ENCODE assay signal across 29 mouse cellular contexts in the genomic region with DNA sequence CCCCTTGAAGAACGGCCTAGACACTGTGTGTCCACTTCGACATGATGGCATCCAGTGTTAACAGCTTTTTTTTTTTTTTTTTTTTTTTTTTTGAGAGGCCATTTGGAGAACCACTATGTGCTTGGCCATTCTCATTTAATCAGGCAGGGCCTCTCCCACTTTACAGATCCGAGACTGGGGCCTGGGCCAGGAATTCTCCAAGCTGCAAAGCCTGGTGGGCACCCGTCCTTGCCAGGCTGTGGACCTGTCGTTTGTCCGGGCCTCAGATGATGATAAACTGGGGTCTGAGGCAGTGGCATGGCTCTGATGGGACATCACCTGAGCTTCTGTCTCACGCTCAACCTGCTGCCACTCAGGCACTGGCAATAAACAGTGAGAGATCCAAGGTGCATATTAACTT. TPM values are rescaled to one million over a fixed set of nuclear protein-coding genes. Genes with fewer than 3 reads are reported as not detected.
DNase-seq lines count a peak whose midpoint lies in the region; ATAC-seq and TF ChIP-seq lines count a peak whose summit lies in the region.
"Had no signal": no experiment of that assay in that cellular context is flagged by ENCODE, and none has a peak within 500 bp of the region (broad histone marks: within the 10 kb centered on the region; RNA-seq: fewer than 3 reads in every experiment).

No protein-coding gene starts in this region.

- peaks cover 43% of the 10 kb centered on the region for H3K4me1 ChIP-seq in forebrain, embryonic 12.5 days
- H3K4me1 ChIP-seq in forebrain, embryonic 16.5 days (replicated peaks; ENCODE audit: control insufficient read depth, insufficient read depth, low read length) = peaks cover 23% of the 10 kb centered on the region
- peaks cover 24% of the 10 kb centered on the region for H3K4me1 ChIP-seq in heart, postnatal 0 days (ENCODE audit: control insufficient read depth, insufficient read depth)
- H3K4me1 ChIP-seq in heart, embryonic 11.5 days (ENCODE audit: control insufficient read depth, insufficient read depth, low read length) = peaks cover 45% of the 10 kb centered on the region
- H3K4me1 ChIP-seq in ES-Bruce4 (ENCODE audit: control insufficient read depth, insufficient read depth, low read length) = peaks cover 33% of the 10 kb centered on the region
- peaks cover 57% of the 10 kb centered on the region for H3K4me1 ChIP-seq in brown adipose tissue, adult 24 weeks (ENCODE audit: control insufficient read depth, insufficient read depth, insufficient read length, low read length)
- peaks cover 40% of the 10 kb centered on the region for H3K4me1 ChIP-seq in intestine, embryonic 15.5 days (replicated peaks)

- WGBS in forebrain, embryonic 12.5 days = 84% methylated on average over 7 of the region's 7 CpGs
- 70% methylated on average over 7 of the region's 7 CpGs for WGBS in forebrain, embryonic 16.5 days
- 54% methylated on average over 7 of the region's 7 CpGs for WGBS in heart, postnatal 0 days
- 67% methylated on average over 7 of the region's 7 CpGs for WGBS in heart, embryonic 11.5 days (ENCODE audit: insufficient replicate concordance)
- 76% methylated on average over 7 of the region's 7 CpGs for WGBS in intestine, embryonic 15.5 days

- no peak for TF ChIP-seq POLR2A in ES-Bruce4 (IDR thresholded peaks at IDR 0.05; ENCODE audit: insufficient read depth, low read length)

- TF ChIP-seq EP300 in heart, postnatal 0 days (IDR thresholded peaks at IDR 0.05; ENCODE audit: low read depth) = no peak
- no peak for TF ChIP-seq EP300 in ES-Bruce4 (IDR thresholded peaks at IDR 0.05; ENCODE audit: insufficient read depth, low read depth, low read length)

- no peaks in the 10 kb centered on the region for H3K36me3 ChIP-seq in forebrain, embryonic 12.5 days (replicated peaks)
- H3K36me3 ChIP-seq in forebrain, embryonic 16.5 days (ENCODE audit: control insufficient read depth, insufficient read depth) = no peaks in the 10 kb centered on the region
- 0 out of 2 replicates have a peak, but pooled peaks cover 2% of the 10 kb centered on the region for H3K36me3 ChIP-seq in heart, postnatal 0 days (replicated peaks; ENCODE audit: control insufficient read depth, insufficient read depth, low read length)
- H3K36me3 ChIP-seq in heart, embryonic 11.5 days (ENCODE audit: control insufficient read depth, insufficient read depth, low read length) = no peaks in the 10 kb centered on the region
- H3K36me3 ChIP-seq in ES-Bruce4 (ENCODE audit: control insufficient read depth, insufficient read depth, low read length, poor library complexity, severe bottlenecking) = no peaks in the 10 kb centered on the region
- no peaks in the 10 kb centered on the region for H3K36me3 ChIP-seq in intestine, embryonic 15.5 days
- H3K36me3 ChIP-seq: hindbrain, embryonic 15.5 days; liver, embryonic 15.5 days; lung, embryonic 15.5 days; neural tube, embryonic 13.5 days; stomach, embryonic 15.5 days had no signal

- no peak overlapping the region for H3K4me3 ChIP-seq in forebrain, embryonic 12.5 days (replicated peaks)
- no peak overlapping the region for H3K4me3 ChIP-seq in forebrain, embryonic 16.5 days (replicated peaks; ENCODE audit: low read length)
- H3K4me3 ChIP-seq in heart, postnatal 0 days (ENCODE audit: low read depth, low read length) = no peak overlapping the region
- H3K4me3 ChIP-seq in heart, embryonic 11.5 days (ENCODE audit: low read depth, low read length) = no peak overlapping the region
- H3K4me3 ChIP-seq in ES-Bruce4 (ENCODE audit: low read depth, low read length) = no peak overlapping the region
- no peak overlapping the region for H3K4me3 ChIP-seq in brown adipose tissue, adult 24 weeks (ENCODE audit: insufficient read depth, low read depth, low read length)
- H3K4me3 ChIP-seq in intestine, embryonic 15.5 days (replicated peaks) = no peak overlapping the region
- H3K4me3 ChIP-seq: hindbrain, embryonic 15.5 days; liver, embryonic 15.5 days; lung, embryonic 15.5 days; myocyte; neural tube, embryonic 13.5 days; stomach, embryonic 15.5 days had no signal

- TF ChIP-seq CTCF in heart, postnatal 0 days (IDR thresholded peaks at IDR 0.05; ENCODE audit: low read depth) = no peak
- TF ChIP-seq CTCF in ES-Bruce4 (IDR thresholded peaks at IDR 0.05; ENCODE audit: low read depth, low read length) = no peak

- no peak overlapping the region for H3K4me2 ChIP-seq in forebrain, embryonic 12.5 days
- H3K4me2 ChIP-seq in forebrain, embryonic 16.5 days (ENCODE audit: low read length) = no peak overlapping the region
- H3K4me2 ChIP-seq in heart, postnatal 0 days (ENCODE audit: low read depth, low read length) = no peak overlapping the region
- no peak overlapping the region for H3K4me2 ChIP-seq in heart, embryonic 11.5 days
- no peak overlapping the region for H3K4me2 ChIP-seq in intestine, embryonic 15.5 days (replicated peaks)
- H3K4me2 ChIP-seq: hindbrain, embryonic 15.5 days; liver, embryonic 15.5 days; lung, embryonic 15.5 days; neural tube, embryonic 13.5 days; stomach, embryonic 15.5 days had no signal

- H3K9me3 ChIP-seq in forebrain, embryonic 12.5 days = no peaks in the 10 kb centered on the region
- no peaks in the 10 kb centered on the region for H3K9me3 ChIP-seq in forebrain, embryonic 16.5 days (ENCODE audit: control insufficient read depth, low read length)
- H3K9me3 ChIP-seq in heart, postnatal 0 days (replicated peaks; ENCODE audit: control insufficient read depth, low read length) = no peaks in the 10 kb centered on the region
- no peaks in the 10 kb centered on the region for H3K9me3 ChIP-seq in heart, embryonic 11.5 days (replicated peaks; ENCODE audit: control insufficient read depth, low read length)
- no peaks in the 10 kb centered on the region for H3K9me3 ChIP-seq in ES-Bruce4 (replicated peaks; ENCODE audit: control insufficient read depth, insufficient read depth, low read length, poor library complexity, severe bottlenecking)
- H3K9me3 ChIP-seq in intestine, embryonic 15.5 days = no peaks in the 10 kb centered on the region
- H3K9me3 ChIP-seq: hindbrain, embryonic 15.5 days; liver, embryonic 15.5 days; lung, embryonic 15.5 days; neural tube, embryonic 13.5 days; stomach, embryonic 15.5 days had no signal

- no peak for ATAC-seq in forebrain, embryonic 12.5 days (ENCODE audit: low FRiP score)
- no peak for ATAC-seq in forebrain, embryonic 16.5 days
- ATAC-seq in heart, postnatal 0 days (ENCODE audit: insufficient read depth, low read depth) = no peak
- no peak for ATAC-seq in heart, embryonic 11.5 days (replicated peaks; ENCODE audit: insufficient number of reproducible peaks, low FRiP score, low TSS enrichment)
- no peak for ATAC-seq in intestine, embryonic 15.5 days
- ATAC-seq: forebrain, embryonic 14.5 days; midbrain, embryonic 16.5 days had no signal

- no peak overlapping the region for H3K9ac ChIP-seq in forebrain, embryonic 12.5 days
- no peak overlapping the region for H3K9ac ChIP-seq in forebrain, embryonic 16.5 days (replicated peaks; ENCODE audit: low read depth, low read length)
- no peak overlapping the region for H3K9ac ChIP-seq in heart, postnatal 0 days (replicated peaks; ENCODE audit: low read depth, low read length)
- H3K9ac ChIP-seq in heart, embryonic 11.5 days (ENCODE audit: low read depth, low read length) = no peak overlapping the region
- no peak overlapping the region for H3K9ac ChIP-seq in ES-Bruce4 (ENCODE audit: low read depth, poor library complexity, severe bottlenecking)
- H3K9ac ChIP-seq in intestine, embryonic 15.5 days = no peak overlapping the region
- H3K9ac ChIP-seq: hindbrain, embryonic 15.5 days; liver, embryonic 15.5 days; lung, embryonic 15.5 days; neural tube, embryonic 13.5 days; stomach, embryonic 15.5 days had no signal

- DNase-seq in heart, postnatal 0 days (ENCODE audit: low spot score) = no peak
- DNase-seq in right cerebral cortex, postnatal 14 days = no peak
- DNase-seq: adrenal gland, postnatal 14 days; gastrocnemius, postnatal 10 days; heart, postnatal 36 days; kidney, postnatal 36 days; left cerebral cortex, postnatal 4 days; liver; lung, postnatal 36 days; retina, postnatal 1 day; thymus, postnatal 25 days had no signal

- 0 out of 2 replicates have a peak overlapping the region, but pooled peaks have one; percentile 5 for H3K27ac ChIP-seq in forebrain, embryonic 12.5 days
- no peak overlapping the region for H3K27ac ChIP-seq in forebrain, embryonic 16.5 days (ENCODE audit: low read length)
- H3K27ac ChIP-seq in heart, postnatal 0 days (ENCODE audit: low read depth) = peak overlapping the region; percentile 38; the same call in 1 of the 2 replicates
- no peak overlapping the region for H3K27ac ChIP-seq in heart, embryonic 11.5 days (ENCODE audit: low read depth, low read length)
- H3K27ac ChIP-seq in ES-Bruce4 (ENCODE audit: insufficient read depth, low read length) = peak overlapping the region; percentile 23
- peak overlapping the region; percentile 75 for H3K27ac ChIP-seq in brown adipose tissue, adult 24 weeks (replicated peaks; ENCODE audit: low read depth, low read length)
- H3K27ac ChIP-seq in intestine, embryonic 15.5 days = no peak overlapping the region
- H3K27ac ChIP-seq: hindbrain, embryonic 15.5 days; liver, embryonic 15.5 days; lung, embryonic 15.5 days; neural tube, embryonic 13.5 days; stomach, embryonic 15.5 days had no signal

- H3K27me3 ChIP-seq in forebrain, embryonic 12.5 days = peaks cover 6% of the 10 kb centered on the region; the same call in 1 of the 2 replicates
- no peaks in the 10 kb centered on the region for H3K27me3 ChIP-seq in forebrain, embryonic 16.5 days (replicated peaks; ENCODE audit: control insufficient read depth, insufficient read depth, low read length)
- H3K27me3 ChIP-seq in heart, postnatal 0 days (ENCODE audit: control insufficient read depth, insufficient read depth, low read length) = no peaks in the 10 kb centered on the region
- H3K27me3 ChIP-seq in heart, embryonic 11.5 days (ENCODE audit: control insufficient read depth, insufficient read depth, low read length) = no peaks in the 10 kb centered on the region
- H3K27me3 ChIP-seq in ES-Bruce4 (ENCODE audit: control insufficient read depth, insufficient read depth, low read length, poor library complexity, severe bottlenecking) = no peaks in the 10 kb centered on the region
- no peaks in the 10 kb centered on the region for H3K27me3 ChIP-seq in intestine, embryonic 15.5 days (replicated peaks)
- H3K27me3 ChIP-seq: hindbrain, embryonic 15.5 days; liver, embryonic 15.5 days; lung, embryonic 15.5 days; neural tube, embryonic 13.5 days; stomach, embryonic 15.5 days had no signal

RNA-seq across cellular contexts. Expression of a gene that starts 10.1 kb away (rescaled TPM):
- polyA plus RNA-seq in forebrain, embryonic 12.5 days (2016; fragmentation: Nextera tagmentation; extraction: Ambion mirVana) = not detected in 2 replicates
- not detected in 2 replicates for polyA plus RNA-seq in forebrain, embryonic 16.5 days (2015; fragmentation: Nextera tagmentation; extraction: Ambion mirVana)
- total RNA-seq in heart, postnatal 0 days (2014; rRNA removed; ENCODE audit: low replicate concordance) = not detected in 2 replicates
- polyA plus RNA-seq in heart, postnatal 0 days (2015; fragmentation: Nextera tagmentation; extraction: Ambion mirVana) = not detected in 2 replicates
- not detected in 2 replicates for polyA plus RNA-seq in heart, embryonic 11.5 days (2014; fragmentation: Nextera tagmentation; extraction: Ambion mirVana)
- polyA plus RNA-seq in ES-Bruce4 (2011; ENCODE audit: insufficient read depth, insufficient read length, low read depth, missing spikeins) = 0.21 TPM in 1 of 2 replicates, not detected in the other
- not detected in 2 replicates for polyA plus RNA-seq in brown adipose tissue, adult 24 weeks (2012; ENCODE audit: insufficient read depth, insufficient read length, missing spikeins)
- polyA plus RNA-seq in intestine, embryonic 15.5 days (2015; fragmentation: Nextera tagmentation; extraction: Ambion mirVana) = not detected in 2 replicates
- total RNA-seq: adrenal gland, postnatal 14 days; common myeloid progenitor, adult 5-6 weeks; gastrocnemius, postnatal 10 days; heart, postnatal 36 days; megakaryocyte-erythroid progenitor cell, adult 5-6 weeks had no signal
- polyA plus RNA-seq: forebrain, embryonic 14.5 days; hindbrain, embryonic 15.5 days; intestine, embryonic 14.5 days; kidney, embryonic 14.5 days; liver, embryonic 15.5 days; lung, embryonic 15.5 days; midbrain, embryonic 16.5 days; neural tube, embryonic 13.5 days; stomach, embryonic 15.5 days had no signal

RNA-seq across cellular contexts. Expression of a gene that starts 29.8 kb away (rescaled TPM):
- polyA plus RNA-seq in forebrain, embryonic 12.5 days (2016; fragmentation: Nextera tagmentation; extraction: Ambion mirVana) = 19.0 and 19.3 TPM in 2 replicates
- polyA plus RNA-seq in forebrain, embryonic 16.5 days (2015; fragmentation: Nextera tagmentation; extraction: Ambion mirVana) = 30.2 and 31.1 TPM in 2 replicates
- total RNA-seq in heart, postnatal 0 days (2014; rRNA removed; ENCODE audit: low replicate concordance) = 47.7 and 53.7 TPM in 2 replicates
- 21.7 and 24.9 TPM in 2 replicates for polyA plus RNA-seq in heart, postnatal 0 days (2015; fragmentation: Nextera tagmentation; extraction: Ambion mirVana)
- polyA plus RNA-seq in heart, embryonic 11.5 days (2014; fragmentation: Nextera tagmentation; extraction: Ambion mirVana) = 11.8 and 16.7 TPM in 2 replicates
- polyA plus RNA-seq in ES-Bruce4 (2011; ENCODE audit: insufficient read depth, insufficient read length, low read depth, missing spikeins) = 30.9 and 32.3 TPM in 2 replicates
- 72.9 and 74.8 TPM in 2 replicates for polyA plus RNA-seq in brown adipose tissue, adult 24 weeks (2012; ENCODE audit: insufficient read depth, insufficient read length, missing spikeins)
- polyA plus RNA-seq in intestine, embryonic 15.5 days (2015; fragmentation: Nextera tagmentation; extraction: Ambion mirVana) = 14.4 and 17.1 TPM in 2 replicates

Comparison
In these comparisons a context has a peak if more than half of its experiments do, and no peak if none do; other contexts are left out.
1. H3K27ac ChIP-seq: peak in forebrain, embryonic 12.5 days (single experiment), heart, postnatal 0 days (single experiment), ES-Bruce4 (single experiment) and brown adipose tissue, adult 24 weeks (single experiment); none in forebrain, embryonic 16.5 days (single experiment), heart, embryonic 11.5 days (single experiment) and intestine, embryonic 15.5 days (single experiment).